Mouse (Mus musculus): ENCODE measurements at regions not wholly inside any gene's neighbourhood (a gene's known extent, or its start where the extent isn't known, plus 50 kb on each side); places are given as distances from the start of the nearest gene placed in this dataset.
A peak's percentile ranks its signal among the peaks of the same experiment; 100 is the strongest.

DNA sequence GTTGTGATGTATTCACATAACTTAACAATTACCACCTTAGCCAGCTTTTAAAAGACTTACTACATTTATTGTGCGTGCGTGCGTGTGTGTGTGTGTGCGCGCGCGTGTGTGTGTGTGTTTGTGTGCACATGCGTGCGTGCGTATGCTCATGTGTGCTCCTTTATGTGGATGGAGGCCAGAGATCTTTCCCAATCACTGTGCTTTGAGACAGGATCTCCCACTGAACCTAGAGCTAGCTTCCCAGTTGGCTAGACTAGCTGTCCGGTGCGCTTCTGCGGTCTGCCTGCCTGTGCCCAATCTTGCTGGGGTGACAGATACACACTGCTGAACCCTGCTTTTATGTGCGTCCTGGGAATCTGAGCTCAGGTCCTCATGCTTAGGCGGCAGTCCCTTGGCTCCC lies 50.1 kb upstream of the Arhgap29 start:
- no peak for DNase-seq (ENCODE audit: low spot score in 2 of 2)

DNA sequence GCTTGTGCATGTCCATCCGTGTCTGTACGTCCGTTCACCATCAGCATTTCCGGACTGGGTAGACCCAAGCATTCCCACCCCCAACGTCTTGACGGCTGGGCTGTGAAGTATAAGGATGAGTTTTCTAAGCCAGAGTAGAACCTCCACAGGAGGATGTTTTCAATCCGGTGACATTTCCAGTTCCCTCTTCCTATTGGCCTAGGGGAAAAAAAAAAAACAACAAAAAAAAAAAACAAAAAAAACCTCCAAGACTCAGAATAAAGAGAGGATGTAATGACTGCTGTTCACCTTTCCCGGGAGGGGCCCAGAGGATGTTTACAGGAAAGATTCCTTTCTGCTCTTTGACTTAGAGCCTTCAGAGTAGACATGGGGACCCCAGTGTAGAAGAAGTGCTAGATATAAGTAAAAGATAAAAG lies 51.9 kb upstream of the Arhgap29 start:
- DNase-seq (ENCODE audit: low spot score in 2 of 2) = no peak

DNA sequence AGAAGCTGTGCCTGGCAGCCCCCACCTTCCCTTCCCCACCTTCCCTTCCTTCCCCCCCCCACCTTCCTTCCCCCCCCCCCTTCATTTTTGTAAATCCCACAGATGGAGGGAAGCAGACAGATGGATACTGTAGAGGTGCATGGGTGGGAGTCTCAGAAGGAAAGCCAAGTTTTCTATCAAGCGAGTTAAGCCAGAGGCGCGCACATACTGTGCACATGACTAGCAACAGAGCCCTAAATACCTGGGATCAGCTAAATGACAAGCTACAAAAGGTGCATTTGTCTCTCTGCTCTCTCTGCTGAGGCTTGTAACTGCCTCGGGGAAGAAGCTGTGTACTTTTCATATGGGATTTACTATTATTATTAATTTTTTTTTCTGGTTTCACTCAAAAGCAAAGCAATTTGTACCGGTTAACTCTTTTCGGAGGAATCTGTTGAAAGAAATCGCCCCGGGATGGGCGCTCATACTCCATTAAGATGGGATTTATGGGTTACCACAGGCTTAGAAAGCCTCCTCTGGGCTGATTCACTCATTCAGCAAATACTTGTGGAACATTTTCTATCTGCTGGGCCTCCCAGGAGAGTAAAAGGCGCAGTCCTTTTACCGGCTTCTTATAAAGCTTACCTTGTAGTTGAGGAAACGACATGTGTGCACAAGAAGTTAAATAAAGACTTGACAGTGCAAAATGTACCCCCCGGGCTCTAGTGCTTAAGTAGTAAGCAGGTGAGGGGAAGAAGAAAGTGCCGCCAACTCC lies 54.3 kb upstream of the Arhgap29 start:
- DNase-seq (ENCODE audit: low spot score in 2 of 2) = no peak

DNA sequence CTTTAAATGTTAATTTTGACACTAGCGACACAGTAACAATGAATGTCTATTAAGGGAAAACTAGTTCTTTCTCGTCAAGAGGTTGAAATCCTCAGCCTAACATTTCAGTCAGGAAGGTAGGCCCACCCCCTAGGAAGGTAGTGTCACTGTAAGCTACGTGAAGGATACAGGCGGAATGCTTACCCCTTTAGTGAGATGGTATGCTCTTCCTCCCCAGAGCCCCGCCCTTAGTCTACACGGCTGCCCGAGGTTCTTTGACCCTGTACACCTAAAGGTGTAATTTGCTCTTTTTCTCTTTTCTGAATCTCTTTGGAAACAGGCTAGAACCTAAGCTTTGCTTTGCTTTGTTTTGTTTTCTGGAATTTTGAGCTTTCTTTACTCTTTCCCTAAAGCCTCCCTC lies 58.7 kb upstream of the Arhgap29 start:
- no peak for DNase-seq (ENCODE audit: low spot score in 2 of 2)

DNA sequence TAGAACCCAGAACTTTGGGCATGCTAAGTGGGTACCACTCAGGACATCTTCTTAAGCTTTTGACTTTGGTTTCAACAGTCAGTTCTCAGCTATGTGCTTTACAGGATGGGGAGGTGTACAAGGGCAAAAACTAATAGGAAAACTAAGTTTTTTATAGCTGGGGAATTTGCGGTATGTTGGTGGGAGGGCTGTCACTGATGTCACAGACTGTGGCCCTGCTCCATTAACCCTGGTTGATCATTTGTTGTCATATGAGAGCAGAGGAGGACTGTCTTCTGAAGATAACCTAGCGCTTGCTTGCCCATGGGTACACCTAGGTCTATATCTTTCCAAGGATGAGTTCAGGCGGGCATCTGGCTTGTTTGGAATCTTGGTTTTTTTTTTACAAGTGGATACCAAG lies 59.7 kb upstream of the Arhgap29 start:
- no peak for DNase-seq (ENCODE audit: low spot score in 2 of 2)

DNA sequence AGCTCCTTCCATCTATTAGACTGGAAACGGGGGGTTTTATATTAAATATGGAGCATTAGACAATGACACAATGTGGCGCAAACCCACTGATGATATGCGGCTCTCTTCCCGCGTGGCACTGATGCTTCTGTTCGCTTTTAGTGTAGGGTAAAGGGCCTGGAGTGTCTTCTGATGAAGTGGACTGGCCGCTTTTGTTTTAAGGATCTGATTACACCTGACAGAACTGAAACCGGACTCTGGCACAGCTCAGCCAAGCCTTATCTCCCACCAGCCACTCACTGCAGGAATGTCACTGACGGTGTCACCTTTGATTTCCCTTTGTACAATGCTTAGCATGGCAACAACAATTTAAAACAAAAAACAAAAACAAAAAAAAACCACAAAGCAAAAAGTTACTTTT lies 61.0 kb upstream of the Arhgap29 start:
- DNase-seq (ENCODE audit: low spot score in 2 of 2) = no peak

DNA sequence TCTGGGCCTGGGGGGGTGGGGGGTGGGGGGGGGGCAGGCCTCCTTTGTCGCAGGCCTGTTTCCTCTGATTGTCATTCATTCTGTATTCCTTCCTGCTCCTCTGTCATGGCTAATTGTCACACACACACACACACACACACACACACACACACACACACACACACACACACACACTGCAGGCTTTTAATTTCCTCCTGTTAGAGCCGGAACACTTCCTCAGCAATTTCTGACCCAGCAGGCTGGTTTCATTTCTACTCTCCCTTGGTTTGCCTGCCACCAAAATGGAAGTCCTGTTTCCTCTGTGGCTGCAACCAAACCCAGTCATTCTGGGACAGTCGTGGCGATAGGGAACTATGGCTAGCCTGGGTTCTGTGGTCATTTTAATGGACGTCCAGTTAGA lies 61.8 kb upstream of the Arhgap29 start:
- no peak for DNase-seq (ENCODE audit: low spot score in 2 of 2)

DNA sequence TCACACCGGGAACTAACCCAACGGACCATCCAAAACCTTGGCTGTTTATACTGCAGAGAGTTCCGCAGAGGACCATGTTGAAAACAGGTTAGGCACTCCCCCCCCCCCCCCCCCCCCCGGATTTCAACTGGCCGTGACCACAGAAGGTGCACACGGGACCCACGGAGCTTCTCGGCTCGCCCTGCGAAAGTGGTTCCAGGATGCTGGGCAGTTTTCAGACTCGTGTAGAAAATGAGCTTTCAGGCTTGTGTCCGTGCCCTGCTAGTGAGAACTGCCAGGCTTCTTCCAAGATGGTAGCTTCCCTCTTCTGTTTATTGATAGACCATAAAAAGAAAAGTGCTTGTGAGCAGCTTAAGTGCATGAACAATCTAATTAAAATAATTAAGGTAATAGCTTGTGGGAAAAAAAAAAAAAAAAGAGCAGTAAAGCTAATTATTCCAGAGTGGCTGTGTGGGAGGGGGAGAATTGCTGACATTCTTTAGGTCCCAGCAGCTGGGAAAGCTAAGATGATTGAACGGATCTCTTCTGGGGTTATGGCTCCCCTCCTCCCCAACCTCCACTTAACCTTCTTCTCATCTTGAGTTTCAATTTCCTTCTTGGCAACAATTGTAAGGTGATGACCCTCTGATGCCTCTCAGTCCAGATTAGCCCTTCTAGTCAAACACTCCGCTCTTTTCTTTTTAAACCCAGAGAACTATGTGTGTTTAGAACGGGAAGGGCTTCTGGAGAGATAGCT lies 65.3 kb upstream of the Arhgap29 start:
- DNase-seq (ENCODE audit: low spot score in 2 of 2) = no peak

DNA sequence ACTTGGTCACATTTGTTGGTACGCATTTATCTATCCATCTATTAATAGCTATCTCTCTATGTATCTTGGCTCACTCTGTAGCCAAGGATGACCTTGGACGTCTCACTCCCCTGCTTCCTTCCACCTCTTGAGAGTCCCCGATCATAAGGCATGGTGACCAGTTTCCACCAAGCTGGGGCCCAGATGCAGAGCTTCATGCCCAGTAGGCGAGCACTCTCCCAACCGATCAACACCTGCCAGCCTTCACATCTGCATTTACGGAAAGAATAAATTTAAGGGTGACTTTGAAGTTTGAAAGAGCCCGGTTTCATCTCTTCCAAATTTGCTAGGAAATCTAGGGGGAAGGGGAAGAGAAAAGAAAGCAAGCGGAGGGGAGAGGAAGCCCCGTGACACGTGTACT lies 66.0 kb upstream of the Arhgap29 start:
- no peak for DNase-seq (ENCODE audit: low spot score in 2 of 2)

DNA sequence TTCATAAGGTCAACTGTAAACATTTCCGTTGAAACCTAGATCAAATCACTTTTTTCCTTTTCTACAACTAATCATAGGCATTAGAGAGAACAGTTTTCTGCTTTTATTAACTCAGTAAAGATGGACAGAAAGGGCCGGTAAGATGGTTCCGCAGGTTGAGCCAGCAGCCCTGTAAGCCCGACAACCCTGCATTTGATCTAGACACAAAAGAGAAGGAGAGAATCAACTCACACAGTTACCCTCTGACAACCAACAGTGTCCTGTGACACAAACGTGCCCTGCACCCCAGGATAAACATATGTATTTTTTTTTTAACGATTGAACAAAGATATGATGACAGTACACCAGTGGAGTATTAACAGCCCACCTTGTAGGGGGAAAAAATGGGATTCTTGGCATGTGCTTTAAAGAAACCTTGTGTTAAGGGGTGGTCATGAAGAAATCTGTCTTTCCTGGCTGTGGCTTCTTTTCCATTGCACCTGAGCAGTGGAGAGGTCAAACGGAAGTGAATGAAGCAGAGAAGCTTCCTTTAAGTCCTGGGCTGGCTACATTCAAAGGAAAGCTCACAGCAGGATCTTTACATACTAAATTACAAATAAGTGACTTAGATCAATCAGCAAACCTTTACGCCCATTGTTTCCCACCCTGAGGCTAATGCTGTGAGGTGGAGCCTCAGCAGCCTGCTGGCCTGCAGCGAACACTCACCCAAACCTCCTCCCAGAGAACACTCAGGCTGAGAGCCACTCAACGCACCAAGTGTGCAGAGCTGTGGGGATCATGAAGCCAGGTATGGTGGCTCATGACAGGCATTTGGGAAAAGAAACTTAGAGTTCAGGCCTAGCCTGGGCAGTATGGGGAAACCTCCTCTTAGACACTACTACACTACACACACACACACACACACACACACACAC lies 66.8 kb upstream of the Arhgap29 start:
- DNase-seq (ENCODE audit: low spot score in 2 of 2) = no peak

DNA sequence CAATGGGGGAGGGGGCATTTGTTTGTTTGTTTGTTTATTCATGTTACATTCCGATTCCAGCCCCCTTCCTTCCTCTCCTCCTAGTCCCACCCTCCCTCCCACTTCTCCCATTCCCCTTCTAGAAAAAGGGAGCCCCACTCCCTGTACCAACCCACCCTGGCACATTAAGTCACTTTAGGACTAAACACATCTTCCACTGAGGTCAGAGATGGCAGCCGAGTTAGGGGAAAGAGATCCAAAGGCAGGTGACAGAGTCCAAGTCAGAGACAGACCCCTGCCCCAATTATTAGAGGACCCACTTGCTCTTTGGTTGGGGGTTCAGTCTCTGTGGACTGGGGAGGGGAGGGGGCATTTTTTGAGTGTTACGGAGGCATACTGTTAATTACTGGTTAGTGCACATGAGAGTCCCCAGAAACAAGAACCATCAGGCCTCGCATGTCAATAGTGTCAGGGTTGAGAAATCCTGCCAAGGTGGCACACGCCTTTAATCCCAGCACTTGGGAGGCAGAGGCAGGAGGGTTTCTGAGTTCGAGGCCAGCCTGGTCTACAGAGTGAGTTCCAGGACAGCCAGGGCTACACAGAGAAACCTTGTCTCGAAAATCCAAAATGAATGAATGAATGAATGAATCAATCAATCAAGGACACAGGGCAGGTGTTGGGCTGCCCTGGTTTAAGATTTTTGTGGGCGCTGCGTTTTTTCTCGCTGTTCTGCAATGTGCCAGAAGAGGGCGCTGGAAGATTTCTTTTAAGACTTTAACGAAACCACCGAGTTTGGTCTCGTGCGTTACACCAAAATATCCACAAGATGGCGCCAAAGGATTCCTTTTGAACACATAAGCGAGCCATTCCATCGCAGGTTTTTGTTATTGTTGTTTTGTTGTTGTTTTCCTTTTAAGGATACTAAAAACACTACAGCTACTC lies 67.8 kb upstream of the Arhgap29 start:
- peak; percentile 91 to 96 for DNase-seq (ENCODE audit: low spot score in 2 of 2)

DNA sequence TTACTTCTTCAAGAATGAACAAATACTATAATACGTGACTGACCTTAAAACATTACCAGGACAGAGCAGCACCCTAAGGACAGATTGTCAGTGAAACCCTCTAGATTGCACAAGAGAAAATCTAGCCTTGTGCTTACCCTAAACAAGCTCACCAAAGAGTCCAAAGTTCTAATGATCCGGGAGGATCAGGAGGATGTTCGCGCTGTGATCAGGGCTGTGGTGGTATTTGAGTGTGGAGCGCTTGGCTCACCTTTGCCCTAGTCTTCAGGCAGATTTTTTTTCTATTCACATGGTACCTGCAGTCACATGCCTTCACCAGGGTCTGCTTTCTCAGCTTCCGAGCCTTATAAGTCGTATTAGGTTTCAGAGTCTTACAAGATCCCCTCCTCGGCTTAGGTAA lies 65.3 kb upstream of the Abcd3 start:
- DNase-seq (ENCODE audit: low spot score in 2 of 2) = no peak

DNA sequence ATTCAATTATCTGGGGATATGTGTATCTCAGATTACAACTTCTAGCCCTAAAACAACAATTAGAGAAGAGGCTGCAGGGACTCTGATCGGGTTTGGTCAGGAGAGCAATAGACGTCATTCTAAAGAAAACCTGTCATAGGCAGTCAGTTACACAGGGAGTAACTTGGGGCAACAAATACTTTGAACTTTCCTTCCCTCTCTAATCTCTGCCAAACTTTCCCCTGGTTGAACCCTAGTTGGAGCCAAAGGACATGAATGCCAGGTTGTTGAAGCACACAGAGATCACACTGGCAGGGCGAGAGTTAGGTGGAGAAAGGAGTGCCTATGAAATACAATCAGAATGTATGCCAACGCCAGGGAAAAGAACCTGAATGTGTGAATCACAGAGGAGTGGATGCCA lies 60.0 kb upstream of the Abcd3 start:
- DNase-seq (ENCODE audit: low spot score in 2 of 2) = no peak

DNA sequence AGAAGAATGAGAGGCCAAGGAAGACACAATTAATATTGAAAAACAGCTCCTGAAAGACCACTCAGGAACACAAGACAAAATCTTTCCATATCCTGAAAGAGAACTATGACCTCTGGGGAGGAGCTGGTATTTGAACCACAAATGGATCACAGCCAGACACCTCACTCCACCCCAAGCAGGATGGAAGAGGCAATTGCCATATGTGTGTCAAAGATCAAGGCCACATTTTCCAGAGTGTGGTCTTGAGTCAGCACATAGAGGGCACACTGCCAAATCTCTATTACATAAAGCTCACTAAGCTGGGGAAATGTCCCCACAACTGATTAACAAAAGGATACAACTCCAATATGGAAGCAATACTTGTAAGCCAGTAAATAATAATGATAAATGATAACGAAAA lies 59.5 kb upstream of the Abcd3 start:
- DNase-seq (ENCODE audit: low spot score in 2 of 2) = no peak

DNA sequence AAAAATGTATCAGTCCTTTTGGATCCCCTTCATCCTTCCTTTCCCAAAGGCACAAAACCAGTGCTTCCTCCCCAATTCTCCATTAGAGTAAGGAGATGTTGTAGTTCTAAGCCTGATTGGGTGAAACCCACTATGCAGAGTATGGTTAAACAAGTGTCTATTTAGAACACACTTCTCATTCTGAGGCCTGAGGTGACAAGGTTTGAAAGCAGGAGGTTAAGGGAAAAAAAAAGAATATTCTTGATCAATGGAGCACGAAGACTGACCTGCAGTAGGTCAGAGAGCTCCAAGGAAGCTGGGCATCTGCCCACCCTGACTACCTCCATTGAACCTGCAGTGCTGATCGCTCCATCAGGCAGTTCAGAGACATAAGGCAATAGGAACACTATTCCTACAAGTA lies 58.5 kb upstream of the Abcd3 start:
- DNase-seq (ENCODE audit: low spot score in 2 of 2) = no peak

DNA sequence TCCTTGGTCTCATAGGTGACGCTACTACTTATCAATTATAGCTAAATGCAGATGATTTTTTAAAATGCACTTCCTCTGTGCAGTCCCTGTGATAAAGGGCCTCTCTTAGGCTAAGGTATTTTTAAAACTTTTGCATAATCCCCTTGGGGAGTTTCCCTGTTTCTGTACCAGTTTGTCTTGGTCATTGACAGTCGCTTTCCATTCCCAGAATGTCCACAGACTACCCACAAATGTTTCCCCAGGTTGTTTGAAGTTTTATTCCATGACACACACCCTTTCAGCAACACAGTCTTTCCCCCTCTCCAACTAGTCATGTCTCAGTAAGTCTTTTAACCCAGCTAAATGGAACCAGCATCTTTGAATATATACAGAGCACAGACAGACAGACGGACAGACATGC lies 57.6 kb upstream of the Abcd3 start:
- DNase-seq (ENCODE audit: low spot score in 2 of 2) = no peak

DNA sequence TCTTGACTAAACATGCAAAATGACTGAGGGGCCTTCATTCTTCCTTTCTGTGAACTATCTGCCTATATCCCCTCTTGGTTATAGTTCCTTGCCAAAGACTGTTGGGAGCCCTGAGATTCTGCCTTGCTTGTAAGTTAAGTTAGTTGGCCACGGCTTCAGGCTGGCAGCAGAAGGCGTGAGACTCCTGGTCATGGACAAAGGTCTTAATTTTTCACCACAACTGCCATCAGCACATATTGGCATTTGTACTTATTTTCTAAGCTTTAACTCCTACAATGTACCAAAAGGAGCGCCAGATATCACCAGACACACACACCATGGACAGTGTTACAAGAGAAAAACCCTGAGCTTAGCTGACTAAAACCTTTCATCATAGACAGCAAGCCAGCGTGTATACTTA lies 56.7 kb upstream of the Abcd3 start:
- DNase-seq (ENCODE audit: low spot score in 2 of 2) = no peak

DNA sequence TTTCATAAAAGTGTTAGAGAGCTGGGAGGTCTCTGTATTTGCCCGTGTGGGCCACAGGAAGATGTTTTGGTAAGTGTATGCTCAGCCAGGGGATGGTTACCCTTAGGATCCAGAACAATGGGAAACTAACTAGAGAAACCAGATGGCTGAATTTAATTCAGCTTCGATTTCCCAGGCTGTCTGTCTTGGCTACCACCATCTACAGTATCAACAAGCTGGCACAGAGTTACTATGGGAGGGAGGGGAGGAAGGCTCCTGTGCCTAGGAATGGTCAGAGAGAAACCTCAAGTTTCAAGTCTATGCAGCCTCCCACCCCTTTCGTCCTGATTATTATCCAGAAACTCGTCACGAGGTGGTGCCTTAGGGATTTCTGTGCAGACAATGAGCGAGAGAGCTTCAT lies 55.6 kb upstream of the Abcd3 start:
- DNase-seq (ENCODE audit: low spot score in 2 of 2) = peak in 1 of 2 experiments; percentile 29

DNA sequence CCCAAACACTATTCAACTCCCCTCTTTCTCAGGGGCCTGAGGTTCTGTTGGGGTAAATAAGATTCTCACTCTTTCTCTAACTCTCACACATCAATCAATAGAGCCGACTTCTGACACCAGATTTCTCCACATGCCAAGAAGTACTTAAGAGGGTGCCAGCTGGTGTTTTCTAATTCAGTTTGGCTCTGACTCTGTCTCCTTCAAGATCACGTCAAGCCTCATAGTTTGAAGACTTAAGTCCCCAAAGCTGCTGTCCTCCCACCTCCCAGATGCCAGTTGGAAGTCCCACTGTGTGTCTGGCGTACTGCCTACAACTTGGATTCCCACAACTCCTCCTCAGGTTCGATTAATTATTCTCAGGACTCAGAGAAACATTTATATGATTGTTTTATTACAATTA lies 54.6 kb upstream of the Abcd3 start:
- DNase-seq (ENCODE audit: low spot score in 2 of 2) = peak in 1 of 2 experiments; percentile 52

DNA sequence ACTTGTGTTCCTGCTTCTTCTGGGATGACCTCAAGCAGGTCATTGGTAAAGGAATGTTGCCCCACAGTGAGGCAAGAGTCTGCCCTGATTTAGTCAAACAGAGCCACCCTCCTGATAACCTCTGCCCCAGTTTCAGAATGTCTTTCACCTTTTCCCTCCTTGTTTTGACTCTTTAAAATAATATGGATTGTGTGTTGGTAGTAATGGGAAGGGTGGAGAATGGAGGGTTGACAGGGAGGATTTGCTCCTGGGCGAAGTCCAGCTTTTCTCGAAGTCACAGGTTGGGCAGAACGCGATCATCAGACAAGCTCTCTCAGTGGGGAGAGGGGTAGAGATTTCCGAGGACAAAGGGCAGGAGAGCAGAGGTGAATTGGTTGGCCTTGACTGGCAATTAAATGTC lies 52.2 kb upstream of the Abcd3 start:
- DNase-seq (ENCODE audit: low spot score in 2 of 2) = no peak
